Mouse (Mus musculus): ENCODE data around the gene Cabin1.

DNA sequence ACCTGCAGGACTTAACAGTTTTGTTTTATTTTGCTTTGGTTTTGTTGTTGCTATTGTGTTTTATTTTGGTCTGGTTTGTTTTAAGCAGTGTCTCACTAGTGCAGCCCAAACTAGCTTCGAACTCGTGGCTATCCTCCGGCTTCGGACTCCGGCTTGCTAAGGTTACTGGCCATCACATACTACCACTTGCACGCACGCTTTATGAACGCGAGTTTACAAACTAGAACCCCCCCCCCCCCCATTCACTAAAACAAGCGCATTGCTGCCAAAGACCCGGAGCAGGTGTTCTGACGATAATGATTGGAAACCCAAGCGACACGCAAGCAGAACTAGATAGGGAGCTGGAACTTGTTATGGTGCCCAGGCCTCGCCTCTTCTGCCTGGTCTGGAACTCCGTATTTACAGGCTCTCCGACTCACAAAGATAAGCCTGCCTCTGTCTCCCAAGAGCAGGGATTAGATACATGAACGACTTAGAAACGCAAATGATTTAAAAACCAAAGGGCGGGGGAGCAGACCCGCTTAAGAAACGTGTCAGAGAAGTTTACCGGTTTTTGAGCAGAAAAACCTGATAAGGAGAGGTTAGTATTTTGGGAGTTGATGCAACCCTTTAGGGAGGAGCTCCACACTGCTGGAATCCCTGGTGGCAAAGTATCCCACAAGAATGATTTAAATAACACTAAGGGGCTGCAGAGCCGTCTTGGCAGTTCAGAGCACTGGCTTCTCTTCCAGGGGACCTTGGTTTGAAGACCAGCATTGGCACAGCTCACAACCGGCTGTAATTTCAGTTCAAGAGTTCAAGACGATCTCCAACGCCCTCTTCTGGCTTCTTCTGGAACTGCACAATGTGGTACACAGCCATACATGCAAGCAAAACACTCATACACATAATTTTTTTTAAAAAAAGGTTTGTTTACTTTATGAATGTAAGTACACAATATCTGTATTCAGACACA lies 655 bp upstream of the Cabin1 start:
- TF ChIP-seq USF2 (IDR thresholded peaks at IDR 0.05; ENCODE audit: borderline replicate concordance in 1 of 2, insufficient read depth in 1 of 2, low read depth in 1 of 2, low read length in 2 of 2) (no peak), TBP (IDR thresholded peaks at IDR 0.05; ENCODE audit: low read depth, low read length) (peak; percentile 72), CHD2 (IDR thresholded peaks at IDR 0.05; ENCODE audit: low read length) (no peak), NRF1 (IDR thresholded peaks at IDR 0.05; ENCODE audit: insufficient read depth, low read depth, low read length, poor library complexity, severe bottlenecking) (no peak), CTCF (IDR thresholded peaks at IDR 0.05 in 2 of 3, conservative IDR thresholded peaks at IDR 0.05 in 1 of 3; ENCODE audit: control insufficient read depth in 1 of 3, insufficient read depth in 1 of 3, low read depth in 2 of 3, low read length in 3 of 3, poor library complexity in 1 of 3, severe bottlenecking in 1 of 3) (peak; percentile 60 to 78 (median 76)), EP300 (IDR thresholded peaks at IDR 0.05; ENCODE audit: low read depth in 1 of 2, low read length in 2 of 2) (peak in 1 of 2 experiments; percentile 28; a peak in 1 of 4 replicates), TAL1 (IDR thresholded peaks at IDR 0.05; ENCODE audit: low read length) (peak; percentile 37; the same call in 1 of the 2 replicates), POLR2A (IDR thresholded peaks at IDR 0.05; ENCODE audit: control insufficient read depth in 1 of 2, insufficient read depth in 1 of 2, low read depth in 1 of 2, low read length in 2 of 2, poor library complexity in 1 of 2) (no peak; a peak in 1 of 4 replicates)
